Mouse (Mus musculus): Measurements from ENCODE around the gene Tcf7l2. TPM values are rescaled to one million over a fixed set of nuclear protein-coding genes. Genes with fewer than 3 reads are reported as not detected.

Gene Tcf7l2
- polyA plus RNA-seq, 1 experiment from 2014 or later: 53.4 TPM

DNA sequence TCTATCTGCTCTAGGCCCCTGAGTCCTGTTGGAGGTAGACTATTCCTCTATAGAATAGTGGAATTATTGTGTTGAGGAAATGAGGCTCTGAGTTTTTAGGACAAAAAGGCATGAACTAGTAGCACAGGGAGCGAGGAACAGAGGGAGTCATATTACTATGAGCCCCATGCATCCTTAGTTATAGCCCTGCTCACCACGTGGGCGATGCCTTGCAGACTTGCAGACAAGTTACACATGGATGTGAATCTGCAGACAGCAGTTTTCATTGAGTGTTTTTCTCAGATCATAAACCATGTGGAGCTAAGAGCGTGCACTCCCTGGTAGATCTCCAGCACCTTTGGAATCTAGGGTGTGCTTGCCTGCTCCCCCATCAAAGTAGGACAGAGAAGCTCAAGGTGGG, 90.5 kb downstream of the Tcf7l2 start:
- WGBS: 39% methylated on average over 4 of the region's 4 CpGs
- Histone ChIP-seq H3K27me3 (ENCODE audit: insufficient read depth, low read length) (no peaks in the 10 kb centered on the region), H3K36me3 (ENCODE audit: insufficient read depth, low read length) (0 out of 2 replicates have a peak, but pooled peaks cover 5% of the 10 kb centered on the region), H3K4me1 (replicated peaks; ENCODE audit: insufficient read depth, low read length) (peaks cover 7% of the 10 kb centered on the region; the same call in 1 of the 2 replicates), H3K4me2 (ENCODE audit: low read length) (no peak overlapping the region), H3K27ac (no peak overlapping the region), H3K4me3 (replicated peaks; ENCODE audit: low read depth, low read length) (no peak overlapping the region), H3K9ac (ENCODE audit: low read depth, low read length) (no peak overlapping the region), H3K9me3 (replicated peaks; ENCODE audit: low read length) (no peaks in the 10 kb centered on the region)
- ATAC-seq (replicated peaks; ENCODE audit: low FRiP score, low read depth) (no peak), DNase-seq (ENCODE audit: low spot score) (peak; percentile 59)
- TF ChIP-seq CTCF (IDR thresholded peaks at IDR 0.05; ENCODE audit: low read depth): no peak

DNA sequence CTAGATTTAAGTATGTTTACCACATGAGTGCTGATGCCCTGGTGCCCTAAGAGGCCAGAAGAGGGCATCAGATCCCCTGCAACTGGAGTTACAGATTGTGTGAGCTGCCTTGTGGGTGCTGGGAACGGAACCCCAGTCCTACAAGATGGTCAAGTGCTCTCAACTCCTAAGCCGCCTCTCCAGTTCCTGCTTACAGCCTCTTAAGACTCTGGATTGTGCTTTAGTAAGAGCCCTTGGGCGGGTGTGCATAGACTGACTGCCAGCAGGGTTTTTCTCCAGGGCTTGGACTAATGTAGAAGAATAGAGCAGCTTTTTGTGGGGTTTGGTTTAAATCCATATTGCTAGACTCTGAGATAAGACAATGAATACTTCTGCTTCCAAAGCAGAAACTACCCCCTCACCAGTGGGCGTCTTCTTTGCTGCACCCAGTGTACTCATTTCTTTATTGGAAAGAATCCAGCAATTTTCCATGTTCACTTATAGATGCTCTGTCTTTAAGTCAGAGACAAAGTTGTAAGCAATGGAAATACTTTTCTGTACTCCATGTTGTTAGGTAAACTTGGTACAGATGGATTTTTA, 92.3 kb downstream of the Tcf7l2 start:
- DNase-seq (ENCODE audit: low spot score) (no peak), ATAC-seq (replicated peaks; ENCODE audit: low FRiP score, low read depth) (no peak)
- Histone ChIP-seq H3K9ac (ENCODE audit: low read depth, low read length) (no peak overlapping the region), H3K27me3 (ENCODE audit: insufficient read depth, low read length) (no peaks in the 10 kb centered on the region), H3K36me3 (ENCODE audit: insufficient read depth, low read length) (0 out of 2 replicates have a peak, but pooled peaks cover 5% of the 10 kb centered on the region), H3K4me2 (ENCODE audit: low read length) (no peak overlapping the region), H3K4me3 (replicated peaks; ENCODE audit: low read depth, low read length) (no peak overlapping the region), H3K4me1 (replicated peaks; ENCODE audit: insufficient read depth, low read length) (peaks cover 15% of the 10 kb centered on the region), H3K9me3 (replicated peaks; ENCODE audit: low read length) (no peaks in the 10 kb centered on the region), H3K27ac (no peak overlapping the region)
- TF ChIP-seq CTCF (IDR thresholded peaks at IDR 0.05; ENCODE audit: low read depth): no peak
- WGBS: over 99% methylated on average over 4 of the region's 4 CpGs

DNA sequence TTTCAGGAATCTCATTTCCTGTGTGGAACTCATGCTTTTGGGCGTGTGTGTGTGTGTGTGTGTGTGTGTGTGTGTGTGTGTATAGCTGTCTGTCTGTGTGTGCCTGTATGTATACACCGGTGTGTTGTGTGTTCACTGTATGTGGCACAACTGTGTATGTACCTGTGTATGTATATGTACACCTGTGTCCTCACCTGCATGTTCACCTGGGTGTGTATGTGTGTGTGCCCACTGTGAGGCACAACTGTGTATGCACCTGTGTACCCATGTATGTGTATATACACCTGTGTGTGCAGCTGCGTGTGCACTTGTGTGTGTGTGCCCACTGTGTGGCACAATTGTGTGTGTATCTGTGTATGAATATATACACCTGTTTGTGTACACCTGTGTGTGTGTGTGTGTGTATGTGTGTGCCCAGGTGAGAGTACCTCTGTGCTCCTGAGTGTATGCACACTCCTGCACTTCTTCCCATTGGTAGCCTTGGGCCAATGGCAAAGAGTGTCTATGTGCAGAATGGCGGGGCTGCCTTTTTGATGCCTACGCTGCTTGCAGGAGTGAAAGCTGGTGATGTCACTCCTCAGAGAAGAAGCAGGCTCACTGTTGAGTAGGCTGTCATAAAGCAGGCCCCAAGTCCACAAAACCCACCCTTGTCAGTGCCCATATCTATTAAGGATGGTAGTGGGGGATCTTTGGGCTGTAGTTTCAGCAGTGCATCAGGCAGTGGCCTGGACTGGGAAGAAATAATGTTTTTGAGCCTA, 95.5 kb downstream of the Tcf7l2 start:
- no peaks in the 10 kb centered on the region for H3K36me3 ChIP-seq (ENCODE audit: insufficient read depth, low read length)
- no peak overlapping the region for H3K4me3 ChIP-seq (replicated peaks; ENCODE audit: low read depth, low read length)
- H3K27ac ChIP-seq: 0 out of 2 replicates have a peak overlapping the region, but pooled peaks have one; percentile 61
- H3K9me3 ChIP-seq (replicated peaks; ENCODE audit: low read length): no peaks in the 10 kb centered on the region
- no peak overlapping the region for H3K9ac ChIP-seq (ENCODE audit: low read depth, low read length)
- no peaks in the 10 kb centered on the region for H3K27me3 ChIP-seq (ENCODE audit: insufficient read depth, low read length)
- no peak overlapping the region for H3K4me2 ChIP-seq (ENCODE audit: low read length)
- DNase-seq (ENCODE audit: low spot score): no peak
- peaks cover 32% of the 10 kb centered on the region for H3K4me1 ChIP-seq (replicated peaks; ENCODE audit: insufficient read depth, low read length)
- WGBS: 85% methylated on average over 5 of the region's 5 CpGs
- no peak for TF ChIP-seq CTCF (IDR thresholded peaks at IDR 0.05; ENCODE audit: low read depth)
- ATAC-seq (replicated peaks; ENCODE audit: low FRiP score, low read depth): no peak

DNA sequence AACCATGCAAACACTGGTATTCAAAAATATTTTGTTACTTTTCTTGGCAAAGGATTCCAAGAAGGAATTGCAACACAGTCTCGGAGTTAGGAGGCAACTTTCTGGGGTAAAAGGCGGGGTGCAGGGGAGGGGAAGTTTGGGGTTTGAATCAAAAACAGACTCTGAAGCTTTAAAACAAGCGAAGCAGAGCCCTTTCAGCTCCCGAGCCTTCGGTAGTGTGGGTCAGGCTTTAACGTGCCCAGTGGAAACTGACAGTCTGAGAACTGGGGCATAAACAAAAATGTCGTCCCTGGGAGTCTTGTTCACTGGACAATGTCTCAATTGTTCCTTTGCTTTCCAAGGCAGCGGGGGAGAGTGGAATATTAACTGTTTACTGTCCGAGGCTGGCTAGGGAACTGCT, 96.3 kb downstream of the Tcf7l2 start:
- WGBS: 9% methylated on average over 9 of the region's 9 CpGs
- H3K27ac ChIP-seq: peak overlapping the region; percentile 61; the same call in 1 of the 2 replicates
- no peaks in the 10 kb centered on the region for H3K27me3 ChIP-seq (ENCODE audit: insufficient read depth, low read length)
- ATAC-seq (replicated peaks; ENCODE audit: low FRiP score, low read depth): no peak
- H3K9ac ChIP-seq (ENCODE audit: low read depth, low read length): 0 out of 2 replicates have a peak overlapping the region, but pooled peaks have one; percentile 13
- peak; percentile 79 for DNase-seq (ENCODE audit: low spot score)
- no peak for TF ChIP-seq CTCF (IDR thresholded peaks at IDR 0.05; ENCODE audit: low read depth)
- H3K36me3 ChIP-seq (ENCODE audit: insufficient read depth, low read length): no peaks in the 10 kb centered on the region
- peak overlapping the region; percentile 41 for H3K4me2 ChIP-seq (ENCODE audit: low read length)
- no peaks in the 10 kb centered on the region for H3K9me3 ChIP-seq (replicated peaks; ENCODE audit: low read length)
- H3K4me1 ChIP-seq (replicated peaks; ENCODE audit: insufficient read depth, low read length): peaks cover 32% of the 10 kb centered on the region
- no peak overlapping the region for H3K4me3 ChIP-seq (replicated peaks; ENCODE audit: low read depth, low read length)

DNA sequence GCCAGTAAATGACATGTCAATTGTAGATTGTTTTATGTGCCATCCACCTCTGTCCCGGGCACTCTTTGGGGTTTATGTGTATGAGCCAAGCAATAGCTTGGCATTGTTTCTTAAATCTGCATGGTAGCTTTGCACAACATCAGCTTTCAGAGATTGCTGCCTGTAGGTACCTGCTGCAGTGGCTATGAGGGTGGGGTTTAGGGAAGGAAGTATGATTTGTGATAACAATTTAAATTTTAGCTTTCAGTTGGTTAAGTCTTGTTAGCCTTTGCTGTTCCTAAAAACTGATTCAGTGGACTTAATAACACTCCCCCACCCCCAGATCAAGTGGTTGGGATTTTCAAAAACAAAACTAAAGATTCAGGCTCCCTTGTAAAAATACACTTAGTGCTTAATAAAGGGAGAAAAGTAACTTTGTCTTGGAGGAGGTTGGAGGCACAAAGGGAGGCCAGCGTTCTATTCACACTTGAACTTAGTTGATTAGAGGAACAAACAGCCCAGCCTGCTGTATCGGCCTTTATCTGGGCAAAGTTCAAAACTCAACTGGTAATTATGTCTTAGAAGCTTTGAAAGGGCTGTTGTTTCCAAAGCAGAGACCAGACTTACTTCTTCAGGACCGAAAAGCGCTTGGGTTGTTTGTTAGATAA, 96.9 kb downstream of the Tcf7l2 start:
- 23% methylated on average over 5 of the region's 5 CpGs for WGBS
- Histone ChIP-seq H3K4me1 (replicated peaks; ENCODE audit: insufficient read depth, low read length) (peaks cover 32% of the 10 kb centered on the region), H3K4me2 (ENCODE audit: low read length) (peak overlapping the region; percentile 41), H3K27me3 (ENCODE audit: insufficient read depth, low read length) (no peaks in the 10 kb centered on the region), H3K36me3 (ENCODE audit: insufficient read depth, low read length) (no peaks in the 10 kb centered on the region), H3K9me3 (replicated peaks; ENCODE audit: low read length) (no peaks in the 10 kb centered on the region), H3K9ac (ENCODE audit: low read depth, low read length) (no peak overlapping the region), H3K27ac (peak overlapping the region; percentile 61), H3K4me3 (replicated peaks; ENCODE audit: low read depth, low read length) (no peak overlapping the region)
- DNase-seq (ENCODE audit: low spot score) (no peak), ATAC-seq (replicated peaks; ENCODE audit: low FRiP score, low read depth) (no peak)
- no peak for TF ChIP-seq CTCF (IDR thresholded peaks at IDR 0.05; ENCODE audit: low read depth)

DNA sequence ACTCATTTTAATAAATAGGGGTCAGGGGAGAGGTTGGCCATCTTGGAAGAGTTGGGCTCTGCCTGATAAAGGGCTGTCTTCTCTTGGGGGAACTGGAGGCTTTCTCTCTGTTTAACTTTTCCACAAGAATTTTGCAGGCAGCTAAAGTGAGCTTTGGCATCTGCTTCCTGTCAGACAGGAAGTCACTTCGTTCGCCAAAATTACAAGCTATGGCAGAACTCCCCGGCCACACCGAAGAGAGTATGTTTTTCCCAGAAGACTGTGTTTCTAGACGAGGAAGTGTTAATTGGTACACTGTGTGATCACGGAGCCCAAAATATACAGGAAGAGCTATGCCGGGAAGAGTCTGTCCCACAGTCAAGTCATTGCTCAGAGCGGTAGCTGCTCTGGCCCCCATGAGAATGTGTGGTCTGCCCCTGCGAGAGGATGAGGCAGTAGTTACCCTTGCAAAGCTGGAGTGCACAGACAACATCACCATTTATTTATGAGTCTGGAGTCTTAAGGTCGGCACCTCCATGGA, 97.5 kb downstream of the Tcf7l2 start:
- Histone ChIP-seq H3K9ac (ENCODE audit: low read depth, low read length) (no peak overlapping the region), H3K4me1 (replicated peaks; ENCODE audit: insufficient read depth, low read length) (peaks cover 32% of the 10 kb centered on the region), H3K4me2 (ENCODE audit: low read length) (no peak overlapping the region), H3K9me3 (replicated peaks; ENCODE audit: low read length) (no peaks in the 10 kb centered on the region), H3K4me3 (replicated peaks; ENCODE audit: low read depth, low read length) (no peak overlapping the region), H3K36me3 (ENCODE audit: insufficient read depth, low read length) (no peaks in the 10 kb centered on the region), H3K27ac (peak overlapping the region; percentile 61), H3K27me3 (ENCODE audit: insufficient read depth, low read length) (no peaks in the 10 kb centered on the region)
- DNase-seq (ENCODE audit: low spot score) (peak; percentile 71), ATAC-seq (replicated peaks; ENCODE audit: low FRiP score, low read depth) (no peak)
- TF ChIP-seq CTCF (IDR thresholded peaks at IDR 0.05; ENCODE audit: low read depth): no peak
- 39% methylated on average over 10 of the region's 10 CpGs for WGBS

Data from kidney, postnatal 0 days (tissue).